Mouse (Mus musculus): ENCODE results near the gene Slc22a17. TPM values are rescaled to one million over a fixed set of nuclear protein-coding genes. Genes with fewer than 3 reads are reported as not detected.

Gene Slc22a17
- polyA plus RNA-seq, 1 experiment, result 466 TPM

DNA sequence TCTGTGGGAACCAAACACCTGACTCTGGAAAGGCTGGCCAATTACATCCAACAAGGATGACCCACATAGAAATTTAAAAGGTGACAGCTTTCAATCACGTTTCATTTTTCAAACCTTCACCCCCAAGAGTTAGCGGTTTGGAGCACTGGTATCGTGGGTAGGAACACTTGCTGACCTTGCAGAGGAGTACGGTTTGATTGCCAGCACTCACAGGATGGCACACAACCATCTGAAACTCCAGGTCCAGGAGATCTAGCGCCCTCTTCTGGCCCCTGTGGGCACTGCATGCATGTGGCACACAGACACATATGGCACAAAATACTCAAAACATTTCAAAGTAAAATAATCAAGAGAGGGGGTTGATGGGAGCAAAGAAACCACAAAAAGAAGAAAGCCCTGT, 46.0 kb downstream of the Slc22a17 start:
- DNase-seq (ENCODE audit: low read depth), result no peak
- TF ChIP-seq CTCF (IDR thresholded peaks at IDR 0.05; ENCODE audit: borderline replicate concordance, extremely low read depth, insufficient read depth, insufficient read length) (peak; percentile 52; the same call in 1 of the 2 replicates), POLR2A (IDR thresholded peaks at IDR 0.05; ENCODE audit: borderline replicate concordance, extremely low read depth, insufficient read depth, insufficient read length, poor library complexity, severe bottlenecking) (no peak)

DNA sequence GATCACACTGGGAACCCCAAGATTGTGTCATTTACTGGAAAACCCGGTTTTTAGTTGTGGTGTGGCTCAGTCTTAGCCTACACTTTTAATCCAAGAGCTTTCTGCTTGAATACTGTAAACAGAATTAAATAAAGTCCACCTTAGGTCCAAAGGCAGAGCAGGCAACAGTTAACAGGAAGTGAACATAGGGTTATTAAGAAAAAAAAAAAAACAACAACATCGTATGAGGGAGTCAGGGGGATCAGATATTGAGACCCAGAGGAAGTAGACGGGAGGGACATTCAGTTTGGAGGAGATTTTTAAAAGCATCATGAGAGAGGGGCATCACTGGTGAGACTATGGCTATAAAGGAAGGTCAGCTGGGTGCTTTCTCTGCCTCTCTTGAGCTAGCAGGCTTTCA, 46.7 kb downstream of the Slc22a17 start:
- TF ChIP-seq POLR2A (IDR thresholded peaks at IDR 0.05; ENCODE audit: borderline replicate concordance, extremely low read depth, insufficient read depth, insufficient read length, poor library complexity, severe bottlenecking) (no peak), CTCF (IDR thresholded peaks at IDR 0.05; ENCODE audit: borderline replicate concordance, extremely low read depth, insufficient read depth, insufficient read length) (no peak)
- DNase-seq (ENCODE audit: low read depth), result no peak

DNA sequence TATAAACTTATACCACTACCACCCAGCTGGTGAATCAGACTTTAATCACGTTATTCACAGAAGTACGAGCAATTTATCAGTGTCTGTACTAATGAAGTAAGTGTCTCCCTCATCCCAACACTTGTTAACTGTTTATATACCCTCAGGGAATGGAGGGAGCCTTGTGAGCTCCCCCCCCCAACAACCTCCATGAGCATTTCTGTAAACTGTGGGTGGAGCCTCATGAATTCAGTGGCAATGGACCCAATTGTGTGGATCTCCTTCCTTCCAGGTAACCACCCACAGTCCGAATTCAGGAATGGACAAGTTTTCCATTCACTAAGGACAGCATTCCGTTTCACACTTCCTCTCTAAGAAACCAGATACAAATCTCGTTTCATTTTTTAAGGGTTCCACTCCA, 47.3 kb downstream of the Slc22a17 start:
- DNase-seq (ENCODE audit: low read depth), result no peak
- TF ChIP-seq POLR2A (IDR thresholded peaks at IDR 0.05; ENCODE audit: borderline replicate concordance, extremely low read depth, insufficient read depth, insufficient read length, poor library complexity, severe bottlenecking) (no peak), CTCF (IDR thresholded peaks at IDR 0.05; ENCODE audit: borderline replicate concordance, extremely low read depth, insufficient read depth, insufficient read length) (no peak)

DNA sequence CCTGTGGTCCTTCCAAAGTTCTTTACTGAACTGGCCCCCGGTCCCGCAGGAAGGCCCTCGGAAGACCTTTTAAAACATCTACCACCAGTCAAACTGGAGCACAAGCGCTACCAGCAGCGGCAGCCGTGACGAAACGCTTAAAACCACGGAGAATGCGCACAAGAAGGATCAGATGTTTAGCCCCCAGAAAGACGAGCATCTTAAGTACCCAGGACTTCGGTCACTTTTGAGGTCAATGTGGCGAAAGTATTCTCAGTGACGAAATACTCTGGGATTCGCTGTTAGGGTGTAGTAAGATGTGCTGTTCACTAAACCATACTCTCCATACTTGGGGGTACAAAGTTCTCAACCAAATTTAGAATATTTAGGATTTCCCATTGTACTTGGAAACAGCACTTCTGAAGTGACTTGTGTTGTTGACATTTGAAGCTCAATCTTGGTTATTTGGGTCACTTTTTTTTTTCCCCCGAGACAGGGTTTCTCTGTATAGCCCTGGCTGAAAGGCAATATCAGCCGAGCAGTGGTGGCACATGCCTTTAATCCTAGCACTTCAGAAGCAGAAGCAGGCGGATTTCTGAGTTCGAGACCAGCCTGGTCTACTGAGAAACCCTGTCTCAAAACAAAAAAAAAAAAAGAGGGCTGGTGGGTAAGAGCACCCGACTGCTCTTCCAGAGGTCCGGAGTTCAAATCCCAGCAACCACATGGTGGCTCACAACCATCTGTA, 48.5 kb downstream of the Slc22a17 start:
- peak; percentile 18 for DNase-seq (ENCODE audit: low read depth)
- TF ChIP-seq CTCF (IDR thresholded peaks at IDR 0.05; ENCODE audit: borderline replicate concordance, extremely low read depth, insufficient read depth, insufficient read length), result no peak
- no peak for TF ChIP-seq POLR2A (IDR thresholded peaks at IDR 0.05; ENCODE audit: borderline replicate concordance, extremely low read depth, insufficient read depth, insufficient read length, poor library complexity, severe bottlenecking)

DNA sequence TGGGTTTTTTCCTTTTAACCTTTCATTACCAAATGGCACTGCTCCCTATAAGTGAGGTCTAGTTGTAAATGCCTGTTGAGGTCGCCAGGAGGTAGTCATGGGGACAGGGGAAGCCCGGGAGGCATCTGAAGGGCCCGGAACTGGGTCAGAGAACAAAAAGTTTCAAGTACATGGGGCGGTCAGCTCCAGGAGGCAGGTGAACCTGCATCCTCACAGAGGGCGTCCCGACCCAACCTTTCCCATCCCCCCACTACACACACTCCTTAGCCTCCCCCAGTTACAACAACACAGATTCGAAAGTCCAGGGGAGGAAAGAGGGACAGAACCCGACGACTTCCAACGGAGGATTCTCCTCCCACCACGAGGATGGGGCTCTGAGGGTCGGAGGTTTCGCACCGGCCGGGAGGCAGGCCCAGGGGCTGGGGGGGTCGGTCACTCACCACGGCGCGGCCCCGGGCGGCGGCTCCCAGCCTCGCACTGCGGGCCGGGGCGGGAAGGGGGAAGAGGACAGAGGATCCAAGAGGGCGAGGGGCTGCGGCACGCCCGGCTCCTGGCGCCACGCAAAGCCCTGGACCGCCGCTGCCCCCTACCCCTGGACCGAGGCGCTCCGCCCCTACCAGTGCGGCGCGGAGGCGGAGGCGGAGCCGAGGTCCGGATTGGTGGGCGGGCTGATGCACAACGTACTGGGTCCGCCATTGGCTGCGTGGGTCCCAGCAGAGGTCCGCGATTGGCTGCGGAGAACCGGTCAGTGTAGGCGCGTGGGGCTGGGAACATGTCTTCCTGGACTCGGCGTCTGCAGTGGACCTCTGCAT, 49.2 kb downstream of the Slc22a17 start:
- peak; percentile 96 for DNase-seq (ENCODE audit: low read depth)
- TF ChIP-seq POLR2A (IDR thresholded peaks at IDR 0.05; ENCODE audit: borderline replicate concordance, extremely low read depth, insufficient read depth, insufficient read length, poor library complexity, severe bottlenecking), result peak; percentile 85
- TF ChIP-seq CTCF (IDR thresholded peaks at IDR 0.05; ENCODE audit: borderline replicate concordance, extremely low read depth, insufficient read depth, insufficient read length), result no peak

DNA sequence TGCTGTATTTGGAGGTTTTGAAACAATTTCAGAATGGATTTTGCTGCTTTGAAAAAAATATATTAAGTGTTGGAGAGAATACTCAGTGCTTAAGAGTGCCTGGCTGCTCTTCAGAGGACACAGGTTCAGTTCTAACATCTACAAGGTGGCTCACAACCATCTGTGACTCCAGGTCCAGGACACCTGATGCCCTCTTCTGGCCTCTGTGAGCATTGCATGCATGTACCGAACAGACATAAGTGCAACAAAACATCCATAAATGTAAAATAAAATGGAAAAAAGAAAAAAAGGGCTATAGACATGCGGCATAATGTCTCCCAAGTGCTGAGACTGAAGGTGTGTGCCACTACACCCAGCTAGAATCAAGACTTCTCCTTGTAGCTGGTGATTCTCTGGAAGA, 52.4 kb downstream of the Slc22a17 start:
- peak; percentile 67 for DNase-seq (ENCODE audit: low read depth)
- TF ChIP-seq POLR2A (IDR thresholded peaks at IDR 0.05; ENCODE audit: borderline replicate concordance, extremely low read depth, insufficient read depth, insufficient read length, poor library complexity, severe bottlenecking) (no peak), CTCF (IDR thresholded peaks at IDR 0.05; ENCODE audit: borderline replicate concordance, extremely low read depth, insufficient read depth, insufficient read length) (peak; percentile 72; the same call in 1 of the 2 replicates)

DNA sequence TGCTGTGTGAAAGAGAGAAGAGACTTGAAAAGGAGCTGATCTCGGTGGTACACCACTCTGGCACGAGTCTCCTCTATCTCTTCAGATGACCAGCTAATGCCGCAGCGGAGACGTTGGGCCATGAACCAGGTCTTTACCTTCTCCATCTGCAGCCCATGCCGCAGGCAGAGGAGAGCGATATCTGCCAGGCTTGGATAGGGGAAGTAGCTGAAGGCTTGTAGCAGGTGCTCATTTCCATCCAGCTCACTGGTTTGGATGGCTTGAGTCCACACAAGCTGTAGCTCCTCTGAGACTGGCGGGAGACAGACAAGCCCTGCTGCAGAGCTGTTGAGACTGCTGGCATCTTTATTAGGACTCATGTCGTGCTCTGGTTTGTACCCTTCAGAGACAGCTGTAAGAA, 55.0 kb downstream of the Slc22a17 start:
- DNase-seq (ENCODE audit: low read depth), result peak; percentile 1
- TF ChIP-seq CTCF (IDR thresholded peaks at IDR 0.05; ENCODE audit: borderline replicate concordance, extremely low read depth, insufficient read depth, insufficient read length) (no peak), POLR2A (IDR thresholded peaks at IDR 0.05; ENCODE audit: borderline replicate concordance, extremely low read depth, insufficient read depth, insufficient read length, poor library complexity, severe bottlenecking) (no peak)

DNA sequence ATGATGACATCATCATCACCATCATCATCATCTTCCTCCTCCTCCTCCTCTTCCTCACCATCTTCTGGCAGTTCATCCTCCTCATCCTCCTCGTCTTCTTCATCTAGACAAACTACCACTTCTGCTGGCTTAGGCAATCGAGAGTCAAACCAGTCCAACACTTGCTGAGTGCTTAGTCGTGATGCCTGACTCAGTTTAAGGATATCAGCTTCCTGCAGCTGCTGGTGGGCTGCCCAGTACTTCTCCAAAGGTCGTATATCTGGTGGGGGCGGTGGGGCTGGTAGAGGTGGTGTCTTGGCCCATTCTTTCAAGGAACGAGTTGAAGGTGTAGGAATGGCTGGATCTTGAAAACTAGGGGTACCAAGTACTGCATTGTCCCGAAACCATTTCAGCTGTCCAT, 56.2 kb downstream of the Slc22a17 start:
- TF ChIP-seq POLR2A (IDR thresholded peaks at IDR 0.05; ENCODE audit: borderline replicate concordance, extremely low read depth, insufficient read depth, insufficient read length, poor library complexity, severe bottlenecking) (no peak), CTCF (IDR thresholded peaks at IDR 0.05; ENCODE audit: borderline replicate concordance, extremely low read depth, insufficient read depth, insufficient read length) (no peak)
- no peak for DNase-seq (ENCODE audit: low read depth)

Other genes starting within 250 kb of the Slc22a17 start
- 64.6 and 76.7 TPM in 2 replicates for gene 1700123O20Rik, start 226.9 kb downstream of the Slc22a17 start, polyA plus RNA-seq (2012; rRNA removed)
- 248 and 332 TPM in 2 replicates for gene Acin1, start 226.2 kb downstream of the Slc22a17 start, polyA plus RNA-seq (2012; rRNA removed)
- 0.05 and 0.14 TPM in 2 replicates for gene Gm29776, start 214.3 kb downstream of the Slc22a17 start, polyA plus RNA-seq (2012; rRNA removed)
- 0.09 and 0.27 TPM in 2 replicates for gene Cebpe, start 201.0 kb downstream of the Slc22a17 start, polyA plus RNA-seq (2012; rRNA removed)
- gene Slc7a8, start 131.2 kb downstream of the Slc22a17 start, polyA plus RNA-seq (2012; rRNA removed), result 8.9 and 14.6 TPM in 2 replicates
- 0.06 TPM in 1 of 2 replicates, not detected in the other for gene Rnf212b, start 99.0 kb downstream of the Slc22a17 start, polyA plus RNA-seq (2012; rRNA removed)
- gene Homez, start 42.2 kb downstream of the Slc22a17 start, polyA plus RNA-seq (2012; rRNA removed), result 7.4 and 11.4 TPM in 2 replicates
- 13.7 and 21.9 TPM in 2 replicates for gene Ppp1r3e, start 35.6 kb downstream of the Slc22a17 start, polyA plus RNA-seq (2012; rRNA removed)
- 39.5 and 47.2 TPM in 2 replicates for gene Bcl2l2, start 29.8 kb downstream of the Slc22a17 start, polyA plus RNA-seq (2012; rRNA removed)
- 0.12 and 1.3 TPM in 2 replicates for gene Gm20521, start 29.7 kb downstream of the Slc22a17 start, polyA plus RNA-seq (2012; rRNA removed)
- gene Pabpn1, start 20.6 kb downstream of the Slc22a17 start, polyA plus RNA-seq (2012; rRNA removed), result 517 and 822 TPM in 2 replicates
- 30.9 and 35.3 TPM in 2 replicates for gene Efs, start 13.0 kb upstream of the Slc22a17 start, polyA plus RNA-seq (2012; rRNA removed)
- gene Il25, start 19.6 kb upstream of the Slc22a17 start, polyA plus RNA-seq (2012; rRNA removed), result 0.27 and 0.57 TPM in 2 replicates
- gene Cmtm5, start 23.1 kb upstream of the Slc22a17 start, polyA plus RNA-seq (2012; rRNA removed), result 3.8 and 6.1 TPM in 2 replicates
- 0.05 and 0.18 TPM in 2 replicates for gene Myh6, start 53.8 kb upstream of the Slc22a17 start, polyA plus RNA-seq (2012; rRNA removed)
- gene Gm17428, start 63.8 kb upstream of the Slc22a17 start, polyA plus RNA-seq (2012; rRNA removed), result not detected in 2 replicates
- gene Myh7, start 81.5 kb upstream of the Slc22a17 start, polyA plus RNA-seq (2012; rRNA removed), result 5.0 and 7.1 TPM in 2 replicates
- 44.4 and 44.8 TPM in 2 replicates for gene Ngdn, start 102.3 kb upstream of the Slc22a17 start, polyA plus RNA-seq (2012; rRNA removed)
- 10.4 and 34.9 TPM in 2 replicates for gene Zfhx2, start 179.2 kb upstream of the Slc22a17 start, polyA plus RNA-seq (2012; rRNA removed)
- 13.5 and 18.3 TPM in 2 replicates for gene Thtpa, start 181.7 kb upstream of the Slc22a17 start, polyA plus RNA-seq (2012; rRNA removed)
- 13.6 and 20.6 TPM in 2 replicates for gene Ap1g2, start 193.5 kb upstream of the Slc22a17 start, polyA plus RNA-seq (2012; rRNA removed)
- 147 and 155 TPM in 2 replicates for gene Jph4, start 203.8 kb upstream of the Slc22a17 start, polyA plus RNA-seq (2012; rRNA removed)

All from brain, embryonic 14.5 days (tissue).